Mouse (Mus musculus): ENCODE results near the gene Gm12355. TPM values are rescaled to one million over a fixed set of nuclear protein-coding genes. Genes with fewer than 3 reads are reported as not detected.
"Not testable (repeated sequence)": the region's sequence is repeated elsewhere in the genome, so short reads cannot be mapped to it uniquely, and the experiment has no call there.

Gene Gm12355
- polyA plus RNA-seq, 1 experiment from 2014 or later: 0.69 TPM

DNA sequence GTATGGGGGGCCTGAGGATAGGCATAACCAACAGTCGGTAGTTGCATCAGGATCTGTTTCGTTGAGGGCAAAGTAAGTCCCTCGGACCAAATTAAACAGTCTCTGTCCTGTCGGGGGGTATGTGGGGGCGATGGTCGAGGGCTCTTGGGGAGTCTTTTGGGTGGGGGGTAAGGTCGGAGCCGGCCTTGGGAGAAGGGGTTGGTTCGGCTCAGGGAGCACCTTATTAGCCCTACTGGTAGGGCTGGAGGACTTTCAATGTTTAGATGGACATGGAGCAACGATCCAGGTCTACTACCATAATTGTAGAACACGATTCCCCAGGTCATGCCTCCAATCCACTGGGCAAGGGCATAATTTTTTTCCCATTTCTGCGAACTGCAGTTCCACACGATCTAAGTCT, 4.7 kb downstream of the Gm12355 start:
- no peak overlapping the region for H3K4me3 ChIP-seq (ENCODE audit: low read length)
- H3K9ac ChIP-seq (ENCODE audit: low read length): no peak overlapping the region
- H3K9me3 ChIP-seq (ENCODE audit: control insufficient read depth, low read length): no peaks in the 10 kb centered on the region
- H3K27ac ChIP-seq (ENCODE audit: low read length): no peak overlapping the region
- H3K4me1 ChIP-seq (replicated peaks; ENCODE audit: control insufficient read depth, insufficient read depth, low read length): no peaks in the 10 kb centered on the region
- no peak overlapping the region for H3K4me2 ChIP-seq (ENCODE audit: low read depth, low read length)
- WGBS: 87% methylated on average over 13 of the region's 13 CpGs
- H3K36me3 ChIP-seq (ENCODE audit: control insufficient read depth, insufficient read depth, low read length): no peaks in the 10 kb centered on the region
- no peak for ATAC-seq (ENCODE audit: low read depth)
- H3K27me3 ChIP-seq (ENCODE audit: control insufficient read depth, insufficient read depth, low read depth, low read length): no peaks in the 10 kb centered on the region

DNA sequence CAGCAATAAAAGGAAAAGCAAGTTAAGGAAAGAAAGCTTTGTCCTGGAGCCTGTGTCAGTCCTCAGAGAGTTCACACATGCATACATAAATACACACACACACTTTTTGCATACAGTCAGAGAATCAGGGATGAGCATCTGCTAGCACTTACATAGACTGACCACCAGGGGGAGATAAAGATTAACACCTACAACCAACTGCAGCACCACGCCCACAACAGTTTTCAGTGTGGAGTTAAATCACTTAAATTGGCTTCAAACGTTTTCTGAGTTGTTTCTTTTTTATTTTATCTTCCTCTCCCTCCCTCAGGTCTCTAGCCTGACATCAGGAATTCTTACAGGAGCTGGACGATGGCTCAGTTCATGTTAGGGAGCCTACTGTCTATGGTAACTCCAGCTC, 18.7 kb downstream of the Gm12355 start:
- 0 out of 2 replicates have a peak, but pooled peaks have one; percentile 47 for ATAC-seq (ENCODE audit: low read depth)
- Histone ChIP-seq H3K27me3 (ENCODE audit: control insufficient read depth, insufficient read depth, low read depth, low read length) (no peaks in the 10 kb centered on the region), H3K27ac (ENCODE audit: low read length) (no peak overlapping the region), H3K4me2 (ENCODE audit: low read depth, low read length) (no peak overlapping the region), H3K9me3 (ENCODE audit: control insufficient read depth, low read length) (no peaks in the 10 kb centered on the region), H3K4me3 (ENCODE audit: low read length) (no peak overlapping the region), H3K9ac (ENCODE audit: low read length) (no peak overlapping the region), H3K36me3 (ENCODE audit: control insufficient read depth, insufficient read depth, low read length) (no peaks in the 10 kb centered on the region), H3K4me1 (replicated peaks; ENCODE audit: control insufficient read depth, insufficient read depth, low read length) (peaks cover 5% of the 10 kb centered on the region; the same call in 1 of the 2 replicates)
- 6% methylated on average over 3 of the region's 3 CpGs for WGBS

DNA sequence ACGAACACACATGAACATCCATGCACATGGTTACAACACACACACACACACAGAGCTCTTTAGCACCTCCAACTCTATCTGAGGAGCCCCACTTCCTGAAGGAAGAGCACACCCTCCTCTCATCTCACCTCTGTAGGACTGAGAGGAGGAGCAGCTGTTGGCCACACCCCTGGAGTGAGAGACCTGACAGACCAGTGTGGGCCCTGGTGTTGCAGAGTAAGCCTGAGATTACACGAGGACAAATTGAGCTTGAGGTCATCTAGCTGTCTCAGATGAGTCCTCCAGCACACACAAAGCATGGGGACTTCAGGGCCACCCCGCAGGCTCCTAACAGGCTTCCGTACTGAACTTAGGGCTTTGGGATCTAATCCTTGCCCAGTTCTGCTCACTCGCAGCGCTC, 20.6 kb downstream of the Gm12355 start:
- H3K9me3 ChIP-seq (ENCODE audit: control insufficient read depth, low read length); H3K36me3 ChIP-seq (ENCODE audit: control insufficient read depth, insufficient read depth, low read length): not testable (repeated sequence)
- 59% methylated on average over 6 of the region's 6 CpGs for WGBS

DNA sequence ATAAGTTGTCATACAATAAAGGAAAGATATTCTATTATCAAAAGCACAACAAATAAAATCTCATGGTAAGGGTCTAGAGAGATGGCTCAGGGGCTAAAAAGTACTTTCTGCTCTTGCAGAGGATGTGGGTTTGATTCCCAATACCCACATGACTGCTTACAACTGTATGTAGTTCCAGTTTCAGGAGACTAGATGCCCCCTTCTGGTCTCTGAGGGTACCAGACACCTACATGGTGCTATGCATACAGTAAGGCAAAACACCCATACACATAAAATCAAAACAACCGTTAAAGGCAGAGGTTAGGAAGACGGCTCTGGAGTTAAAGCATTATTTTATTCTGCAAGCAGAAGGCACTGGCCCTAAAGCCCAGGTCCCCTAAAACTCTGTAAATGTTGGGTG, 21.5 kb downstream of the Gm12355 start:
- Histone ChIP-seq H3K4me3 (ENCODE audit: low read length) (no peak overlapping the region), H3K4me2 (ENCODE audit: low read depth, low read length) (no peak overlapping the region), H3K4me1 (replicated peaks; ENCODE audit: control insufficient read depth, insufficient read depth, low read length) (peaks cover 17% of the 10 kb centered on the region; the same call in 1 of the 2 replicates), H3K27ac (ENCODE audit: low read length) (no peak overlapping the region), H3K36me3 (ENCODE audit: control insufficient read depth, insufficient read depth, low read length) (no peaks in the 10 kb centered on the region), H3K27me3 (ENCODE audit: control insufficient read depth, insufficient read depth, low read depth, low read length) (peaks cover 8% of the 10 kb centered on the region), H3K9me3 (ENCODE audit: control insufficient read depth, low read length) (no peaks in the 10 kb centered on the region), H3K9ac (ENCODE audit: low read length) (no peak overlapping the region)
- no peak for ATAC-seq (ENCODE audit: low read depth)
- 83% methylated on average over 2 of the region's 2 CpGs for WGBS

More for the DNA sequence above, 20.6 kb downstream of the Gm12355 start:
- H3K4me3 ChIP-seq (ENCODE audit: low read length); H3K4me2 ChIP-seq (ENCODE audit: low read depth, low read length); ATAC-seq (ENCODE audit: low read depth); H3K27me3 ChIP-seq (ENCODE audit: control insufficient read depth, insufficient read depth, low read depth, low read length); H3K9ac ChIP-seq (ENCODE audit: low read length); H3K27ac ChIP-seq (ENCODE audit: low read length): not testable (repeated sequence)
- peaks cover 13% of the 10 kb centered on the region; the same call in 1 of the 2 replicates for H3K4me1 ChIP-seq (replicated peaks; ENCODE audit: control insufficient read depth, insufficient read depth, low read length)

DNA sequence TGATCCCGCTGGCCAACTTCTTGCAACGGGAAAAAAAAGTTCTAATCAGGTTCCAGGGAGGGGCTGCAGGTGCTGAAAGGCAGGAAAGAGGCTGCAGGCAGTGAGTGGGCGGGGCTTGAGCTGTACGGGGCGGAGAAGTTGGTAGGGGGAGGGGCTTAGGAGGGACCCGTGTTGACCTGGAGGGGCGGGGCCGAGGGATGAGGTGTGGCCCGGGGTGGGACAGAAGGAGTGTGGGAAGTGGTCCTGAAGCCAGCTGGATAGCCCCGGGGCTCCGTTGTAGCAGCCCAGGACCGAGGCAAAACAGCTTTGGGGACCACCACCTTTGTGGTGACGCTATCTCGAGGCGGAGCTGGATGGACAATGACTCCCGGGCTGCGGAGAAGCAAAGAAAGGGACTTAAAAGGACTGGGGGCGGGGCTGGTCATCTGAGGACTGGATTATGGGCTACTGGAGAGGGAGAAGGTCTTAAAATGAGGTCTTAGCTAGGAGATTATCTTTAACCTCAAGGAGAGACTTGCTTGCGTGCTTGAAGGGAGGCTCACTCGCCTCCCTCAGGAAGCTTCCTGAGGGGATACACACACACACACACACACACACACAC, 23.3 kb downstream of the Gm12355 start:
- Histone ChIP-seq H3K9ac (ENCODE audit: low read length) (peak overlapping the region; percentile 49; the same call in 1 of the 2 replicates), H3K4me1 (replicated peaks; ENCODE audit: control insufficient read depth, insufficient read depth, low read length) (peaks cover 17% of the 10 kb centered on the region; the same call in 1 of the 2 replicates), H3K27ac (ENCODE audit: low read length) (no peak overlapping the region), H3K27me3 (ENCODE audit: control insufficient read depth, insufficient read depth, low read depth, low read length) (peaks cover 13% of the 10 kb centered on the region), H3K36me3 (ENCODE audit: control insufficient read depth, insufficient read depth, low read length) (no peaks in the 10 kb centered on the region), H3K4me3 (ENCODE audit: low read length) (peak overlapping the region; percentile 42), H3K9me3 (ENCODE audit: control insufficient read depth, low read length) (no peaks in the 10 kb centered on the region), H3K4me2 (ENCODE audit: low read depth, low read length) (peak overlapping the region; percentile 53)
- WGBS: under 1% methylated on average over 20 of the region's 20 CpGs
- peak; percentile 68 for ATAC-seq (ENCODE audit: low read depth)

DNA sequence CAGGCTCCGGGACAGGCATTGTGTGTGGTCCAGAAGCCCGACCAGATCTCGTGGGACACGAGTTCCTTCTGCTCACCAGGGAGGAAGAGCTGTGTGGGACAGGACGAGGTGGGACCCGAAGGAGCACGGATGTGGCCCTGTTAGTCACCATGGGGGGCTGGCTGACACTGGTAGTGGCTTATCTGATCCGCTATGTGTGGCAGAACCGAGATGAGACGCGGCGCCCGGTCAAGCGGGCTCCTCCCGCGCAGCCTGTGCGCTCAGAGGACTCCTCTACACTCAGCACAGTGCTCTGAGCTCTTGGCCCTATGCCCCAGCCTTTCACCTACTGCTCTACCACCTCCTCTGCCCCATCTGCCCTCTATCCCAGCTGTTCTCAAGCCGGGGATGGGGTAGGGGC, 26.2 kb downstream of the Gm12355 start:
- H3K4me1 ChIP-seq (replicated peaks; ENCODE audit: control insufficient read depth, insufficient read depth, low read length): peaks cover 17% of the 10 kb centered on the region; the same call in 1 of the 2 replicates
- no peak overlapping the region for H3K27ac ChIP-seq (ENCODE audit: low read length)
- H3K27me3 ChIP-seq (ENCODE audit: control insufficient read depth, insufficient read depth, low read depth, low read length): peaks cover 13% of the 10 kb centered on the region
- H3K4me2 ChIP-seq (ENCODE audit: low read depth, low read length): peak overlapping the region; percentile 0
- 22% methylated on average over 18 of the region's 18 CpGs for WGBS
- no peak overlapping the region for H3K9ac ChIP-seq (ENCODE audit: low read length)
- no peaks in the 10 kb centered on the region for H3K9me3 ChIP-seq (ENCODE audit: control insufficient read depth, low read length)
- no peak for ATAC-seq (ENCODE audit: low read depth)
- no peak overlapping the region for H3K4me3 ChIP-seq (ENCODE audit: low read length)
- H3K36me3 ChIP-seq (ENCODE audit: control insufficient read depth, insufficient read depth, low read length): no peaks in the 10 kb centered on the region

DNA sequence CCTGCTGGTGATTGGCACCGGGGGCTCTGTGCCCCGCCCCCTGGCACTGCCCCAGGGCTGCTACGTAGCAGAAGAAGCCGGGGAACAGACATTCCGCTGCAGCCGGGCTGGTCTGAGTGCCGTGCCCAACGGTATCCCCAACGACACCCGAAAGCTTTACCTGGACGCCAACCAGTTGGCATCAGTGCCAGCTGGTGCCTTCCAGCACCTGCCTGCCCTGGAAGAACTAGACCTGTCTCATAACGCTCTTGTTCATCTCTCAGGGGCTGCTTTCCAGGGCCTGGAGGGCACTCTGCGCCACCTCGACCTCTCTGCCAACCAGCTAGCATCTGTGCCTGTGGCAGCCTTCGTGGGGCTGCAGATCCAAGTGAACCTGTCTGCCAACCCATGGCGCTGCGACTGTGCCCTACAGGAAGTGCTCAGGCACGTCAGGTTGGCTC, 26.6 kb downstream of the Gm12355 start:
- no peak overlapping the region for H3K27ac ChIP-seq (ENCODE audit: low read length)
- peaks cover 13% of the 10 kb centered on the region for H3K27me3 ChIP-seq (ENCODE audit: control insufficient read depth, insufficient read depth, low read depth, low read length)
- H3K9ac ChIP-seq (ENCODE audit: low read length): no peak overlapping the region
- no peak overlapping the region for H3K4me3 ChIP-seq (ENCODE audit: low read length)
- peaks cover 17% of the 10 kb centered on the region; the same call in 1 of the 2 replicates for H3K4me1 ChIP-seq (replicated peaks; ENCODE audit: control insufficient read depth, insufficient read depth, low read length)
- peak overlapping the region; percentile 0; the same call in 1 of the 2 replicates for H3K4me2 ChIP-seq (ENCODE audit: low read depth, low read length)
- WGBS: 52% methylated on average over 18 of the region's 18 CpGs
- no peaks in the 10 kb centered on the region for H3K9me3 ChIP-seq (ENCODE audit: control insufficient read depth, low read length)
- H3K36me3 ChIP-seq (ENCODE audit: control insufficient read depth, insufficient read depth, low read length): no peaks in the 10 kb centered on the region
- no peak for ATAC-seq (ENCODE audit: low read depth)

DNA sequence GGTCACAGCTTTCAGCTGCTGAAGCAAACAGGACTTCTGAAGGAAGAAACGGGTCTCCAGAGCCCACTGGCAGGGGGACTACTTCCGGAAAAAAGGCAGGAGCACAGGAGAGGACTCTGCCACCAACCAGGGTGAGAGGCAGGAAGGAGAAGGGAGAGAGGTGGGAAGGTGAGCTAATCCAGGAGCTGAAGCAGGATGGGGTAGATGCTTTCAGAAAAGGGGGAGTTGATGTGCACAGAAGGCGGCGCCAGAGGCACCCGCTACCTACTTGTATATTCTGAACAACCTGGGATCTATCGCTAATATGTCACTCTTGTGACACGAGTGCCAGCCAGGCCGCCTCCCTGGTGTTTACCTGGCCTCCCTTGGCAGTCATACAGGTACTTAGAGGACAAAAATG, 27.5 kb downstream of the Gm12355 start, which contains the start of gene Lrrc3c:
TSS of gene Lrrc3c (plus strand) at position 301 of the 400 bp plus-strand sequence.
- H3K36me3 ChIP-seq (ENCODE audit: control insufficient read depth, insufficient read depth, low read length): no peaks in the 10 kb centered on the region
- no peak within 1 kb of the TSS for H3K27ac ChIP-seq (ENCODE audit: low read length)
- peaks cover 17% of the 10 kb centered on the region; the same call in 1 of the 2 replicates for H3K4me1 ChIP-seq (replicated peaks; ENCODE audit: control insufficient read depth, insufficient read depth, low read length)
- H3K27me3 ChIP-seq (ENCODE audit: control insufficient read depth, insufficient read depth, low read depth, low read length): peaks cover 13% of the 10 kb centered on the region
- peak within 1 kb of the TSS; percentile 0; the same call in 1 of the 2 replicates for H3K4me2 ChIP-seq (ENCODE audit: low read depth, low read length)
- H3K9ac ChIP-seq (ENCODE audit: low read length): no peak within 1 kb of the TSS
- 76% methylated on average over 8 of the region's 8 CpGs for WGBS
- H3K9me3 ChIP-seq (ENCODE audit: control insufficient read depth, low read length): no peaks in the 10 kb centered on the region
- no peak within 1 kb of the TSS for H3K4me3 ChIP-seq (ENCODE audit: low read length)
- ATAC-seq (ENCODE audit: low read depth): no peak

DNA sequence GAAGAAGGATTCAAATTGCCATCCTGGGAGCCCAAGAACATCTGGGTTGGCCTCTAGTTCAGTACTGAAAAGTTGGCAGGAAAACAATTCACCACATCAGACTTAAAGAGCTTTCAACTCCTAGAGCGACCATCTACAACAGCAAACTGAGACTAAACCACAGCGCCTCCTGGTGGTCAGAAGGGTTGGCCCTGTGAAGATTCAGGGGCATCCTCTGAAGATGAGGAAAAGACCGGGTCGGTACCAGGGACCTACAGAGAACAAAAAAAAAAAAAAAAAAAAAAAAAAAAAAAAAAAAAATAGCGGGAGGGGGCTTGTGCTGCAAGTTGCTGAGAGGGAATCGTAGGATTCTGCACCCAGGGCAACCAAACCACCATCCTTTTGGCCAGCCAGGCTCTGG, 28.1 kb downstream of the Gm12355 start:
- Histone ChIP-seq H3K27me3 (ENCODE audit: control insufficient read depth, insufficient read depth, low read depth, low read length) (peaks cover 13% of the 10 kb centered on the region), H3K27ac (ENCODE audit: low read length) (no peak overlapping the region), H3K36me3 (ENCODE audit: control insufficient read depth, insufficient read depth, low read length) (no peaks in the 10 kb centered on the region), H3K4me1 (replicated peaks; ENCODE audit: control insufficient read depth, insufficient read depth, low read length) (peaks cover 17% of the 10 kb centered on the region; the same call in 1 of the 2 replicates), H3K4me2 (ENCODE audit: low read depth, low read length) (no peak overlapping the region), H3K9ac (ENCODE audit: low read length) (no peak overlapping the region), H3K4me3 (ENCODE audit: low read length) (no peak overlapping the region), H3K9me3 (ENCODE audit: control insufficient read depth, low read length) (no peaks in the 10 kb centered on the region)
- 45% methylated on average over 6 of the region's 6 CpGs for WGBS
- no peak; the same call in 1 of the 2 replicates for ATAC-seq (ENCODE audit: low read depth)
